Mouse (Mus musculus): Measurements from ENCODE around the gene Cacna1d.

GRCm38 (mm10) chr14:30248811-30249210, 242.4 kb downstream of the Cacna1d start:
- TF ChIP-seq FOSL1 (IDR thresholded peaks at IDR 0.05; ENCODE audit: insufficient read depth, low read length, poor library complexity, severe bottlenecking): no peak
- TF ChIP-seq MYOD1 (IDR thresholded peaks at IDR 0.05; ENCODE audit: control insufficient read depth, insufficient read length, low read depth): no peak
- TF ChIP-seq CTCF (IDR thresholded peaks at IDR 0.05; ENCODE audit: control insufficient read depth, insufficient read depth, insufficient read length): no peak
- no peak for TF ChIP-seq MAX (IDR thresholded peaks at IDR 0.05)
- TF ChIP-seq USF1 (IDR thresholded peaks at IDR 0.05; ENCODE audit: low read depth): no peak
